Mouse (Mus musculus) cerebellum, adult 2 months (tissue): Measurements from ENCODE around the gene Rplp2.

ENCODE experiments used
- CTCF ChIP-seq: fragments of 200-500 bp; IDR thresholded peaks from 2 replicates; pipeline ENCODE4 v1.5.1; 2011; ENCODE audit warnings: low read depth, mild to moderate bottlenecking, control low read depth, low read length, moderate library complexity, borderline replicate concordance; ENCODE audit not compliant: insufficient read depth
- POLR2A ChIP-seq: fragments of 200-500 bp; IDR thresholded peaks from 2 replicates; pipeline ENCODE4 v1.6.1; 2011; ENCODE audit warnings: low read length, control low read depth, borderline replicate concordance; ENCODE audit not compliant: insufficient read depth

DNA sequence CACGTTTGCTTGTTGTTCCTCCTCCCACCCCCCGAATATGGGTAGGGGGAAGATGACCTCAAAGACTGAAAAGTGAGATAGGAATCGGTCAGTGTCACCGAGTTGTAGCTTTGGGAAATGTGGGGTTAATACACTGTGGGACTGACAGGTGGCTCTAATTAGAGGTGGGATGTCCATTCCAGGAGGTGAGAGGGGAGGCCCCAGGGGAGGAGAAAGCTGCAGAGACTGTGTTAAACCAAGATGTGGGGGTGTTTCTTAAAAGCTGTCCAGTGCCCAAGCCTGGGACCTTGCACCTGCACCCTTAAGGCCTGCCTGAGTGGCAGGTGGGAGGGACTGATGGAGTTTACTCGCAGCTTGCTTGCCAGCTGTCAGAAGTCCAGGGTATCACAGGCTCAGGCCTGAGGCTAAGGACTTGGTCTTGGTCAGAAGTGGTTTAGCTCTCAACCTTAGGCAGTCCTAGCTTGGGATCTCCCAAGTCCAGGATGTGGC is 15.2 kb downstream of the Rplp2 start:
- TF ChIP-seq CTCF (no peak), POLR2A (no peak)
